Mouse (Mus musculus): ENCODE results near the gene Gm28372. TPM values are rescaled to one million over a fixed set of nuclear protein-coding genes. Genes with fewer than 3 reads are reported as not detected.

The Gm28372 gene
- total and polyA plus RNA-seq, 3 experiments: 0.23 TPM; not detected in 2

- H3K9ac ChIP-seq (ENCODE audit: insufficient read depth, low read depth): no peak overlapping the region
- H3K9me3 ChIP-seq (replicated peaks; ENCODE audit: low read length): no peaks in the 10 kb centered on the region
- peaks cover 56 to 81% of the 10 kb centered on the region in 2 experiments for H3K36me3 ChIP-seq (replicated peaks in 1 of 2; ENCODE audit: control insufficient read depth in 1 of 2, insufficient read depth in 1 of 2, low read length in 1 of 2)
- dilution Hi-C loops (cut with MboI; ENCODE audit: extremely low pct_ligation_motif_present, extremely low pct_unique_long_range_greater_than_20kb, low sequenced_read_pairs) (no loop called here), in situ Hi-C loops (cut with MboI; ENCODE audit: low pct_ligation_motif_present, low pct_unique_long_range_greater_than_20kb, low sequenced_read_pairs) (no loop called here)
- TF ChIP-seq ZKSCAN1 (IDR thresholded peaks at IDR 0.05; ENCODE audit: borderline replicate concordance, low read depth, low read length): peak; percentile 35; the same call in 1 of the 2 replicates
- no peak for TF ChIP-seq EP300 (IDR thresholded peaks at IDR 0.05; ENCODE audit: low read length)
- H3K79me2 ChIP-seq (replicated peaks; ENCODE audit: control insufficient read depth, extremely low read depth, insufficient read depth, poor library complexity, severe bottlenecking): peaks cover 42% of the 10 kb centered on the region
- peaks cover 0 to 25% of the 10 kb centered on the region in 2 experiments; a peak in 3 of 4 replicates for H3K4me1 ChIP-seq (ENCODE audit: control insufficient read depth in 1 of 2, insufficient read depth in 2 of 2)
- no peaks in the 10 kb centered on the region for H3K27me3 ChIP-seq (replicated peaks)
- H3K27ac ChIP-seq (ENCODE audit: insufficient read depth, low read depth): no peak overlapping the region
- no peak for DNase-seq (ENCODE audit: extremely low read depth)
- no peak overlapping the region for H3K4me2 ChIP-seq (ENCODE audit: insufficient read depth, low read depth, poor library complexity, severe bottlenecking)
- no peak overlapping the region for H3K4me3 ChIP-seq (replicated peaks in 1 of 3; ENCODE audit: low read depth in 2 of 3, low read length in 2 of 3, poor library complexity in 1 of 3)
Observed at GRCm38 (mm10) chr2:130436769-130437168, 31.7 kb downstream of the Gm28372 start.

GRCm38 (mm10) chr2:130438861-130439260, 33.8 kb downstream of the Gm28372 start:
- no peak overlapping the region for H3K9ac ChIP-seq (ENCODE audit: insufficient read depth, low read depth)
- H3K9me3 ChIP-seq (replicated peaks; ENCODE audit: low read length): no peaks in the 10 kb centered on the region
- H3K4me3 ChIP-seq (replicated peaks in 1 of 3; ENCODE audit: low read depth in 2 of 3, low read length in 2 of 3, poor library complexity in 1 of 3): no peak overlapping the region
- H3K27ac ChIP-seq (ENCODE audit: insufficient read depth, low read depth): no peak overlapping the region
- H3K79me2 ChIP-seq (replicated peaks; ENCODE audit: control insufficient read depth, extremely low read depth, insufficient read depth, poor library complexity, severe bottlenecking): peaks cover 25% of the 10 kb centered on the region
- no peaks in the 10 kb centered on the region for H3K27me3 ChIP-seq (replicated peaks)
- H3K36me3 ChIP-seq (replicated peaks in 1 of 2; ENCODE audit: control insufficient read depth in 1 of 2, insufficient read depth in 1 of 2, low read length in 1 of 2): peaks cover 67 to 84% of the 10 kb centered on the region in 2 experiments
- TF ChIP-seq POLR2A (IDR thresholded peaks at IDR 0.05; ENCODE audit: low read depth, low read length): no peak
- TF ChIP-seq KAT2A (IDR thresholded peaks at IDR 0.05; ENCODE audit: insufficient replicate concordance, low read length): no peak
- TF ChIP-seq ZNF384 (IDR thresholded peaks at IDR 0.05; ENCODE audit: low read depth, low read length): no peak
- no peak for TF ChIP-seq ZMIZ1 (IDR thresholded peaks at IDR 0.05; ENCODE audit: low read depth, low read length)
- TF ChIP-seq HCFC1 (IDR thresholded peaks at IDR 0.05; ENCODE audit: low read depth, low read length): no peak
- H3K4me2 ChIP-seq (ENCODE audit: insufficient read depth, low read depth, poor library complexity, severe bottlenecking): no peak overlapping the region
- dilution Hi-C loops (cut with MboI; ENCODE audit: extremely low pct_ligation_motif_present, extremely low pct_unique_long_range_greater_than_20kb, low sequenced_read_pairs) (no loop called here), in situ Hi-C loops (cut with MboI; ENCODE audit: low pct_ligation_motif_present, low pct_unique_long_range_greater_than_20kb, low sequenced_read_pairs) (no loop called here)
- DNase-seq (ENCODE audit: extremely low read depth): no peak
- H3K4me1 ChIP-seq (ENCODE audit: control insufficient read depth in 1 of 2, insufficient read depth in 2 of 2): peaks cover 0 to 9% of the 10 kb centered on the region in 2 experiments; a peak in 1 of 4 replicates

- Histone ChIP-seq H3K4me3 (replicated peaks in 1 of 3; ENCODE audit: low read depth in 2 of 3, low read length in 2 of 3, poor library complexity in 1 of 3) (no peak overlapping the region), H3K27ac (ENCODE audit: insufficient read depth, low read depth) (no peak overlapping the region), H3K36me3 (replicated peaks in 1 of 2; ENCODE audit: control insufficient read depth in 1 of 2, insufficient read depth in 1 of 2, low read length in 1 of 2) (peaks cover 72 to 87% of the 10 kb centered on the region in 2 experiments), H3K4me1 (ENCODE audit: control insufficient read depth in 1 of 2, insufficient read depth in 2 of 2) (peaks cover 0 to 3% of the 10 kb centered on the region in 2 experiments; a peak in 1 of 4 replicates), H3K27me3 (replicated peaks) (no peaks in the 10 kb centered on the region), H3K9me3 (replicated peaks; ENCODE audit: low read length) (no peaks in the 10 kb centered on the region), H3K79me2 (replicated peaks; ENCODE audit: control insufficient read depth, extremely low read depth, insufficient read depth, poor library complexity, severe bottlenecking) (peaks cover 17% of the 10 kb centered on the region), H3K9ac (ENCODE audit: insufficient read depth, low read depth) (no peak overlapping the region), H3K4me2 (ENCODE audit: insufficient read depth, low read depth, poor library complexity, severe bottlenecking) (no peak overlapping the region)
- DNase-seq (ENCODE audit: extremely low read depth): no peak
- in situ Hi-C loops (cut with MboI; ENCODE audit: low pct_ligation_motif_present, low pct_unique_long_range_greater_than_20kb, low sequenced_read_pairs): loop anchor here (10.0 kb wide), 1 partner anchor 115 kb away; no protein-coding TSS in a partner anchor
- no peak for TF ChIP-seq NELFE (IDR thresholded peaks at IDR 0.05; ENCODE audit: low read depth, low read length)
- no peak for TF ChIP-seq CHD1 (IDR thresholded peaks at IDR 0.05; ENCODE audit: low read depth, low read length)
- no peak for TF ChIP-seq ZNF384 (IDR thresholded peaks at IDR 0.05; ENCODE audit: low read depth, low read length)
- TF ChIP-seq ZMIZ1 (IDR thresholded peaks at IDR 0.05; ENCODE audit: low read depth, low read length): no peak
- no peak for TF ChIP-seq KAT2A (IDR thresholded peaks at IDR 0.05; ENCODE audit: insufficient replicate concordance, low read length)
- TF ChIP-seq E2F4 (IDR thresholded peaks at IDR 0.05; ENCODE audit: insufficient replicate concordance, low read depth, low read length): no peak
- no peak for TF ChIP-seq NRF1 (IDR thresholded peaks at IDR 0.05; ENCODE audit: low read depth, low read length)
- no peak for TF ChIP-seq ETS1 (conservative IDR thresholded peaks at IDR 0.05; ENCODE audit: low read depth, low read length)
- TF ChIP-seq MEF2A (IDR thresholded peaks at IDR 0.05; ENCODE audit: borderline replicate concordance, low read depth, low read length): no peak
- no peak for TF ChIP-seq EP300 (IDR thresholded peaks at IDR 0.05; ENCODE audit: low read length)
- TF ChIP-seq MAFK (IDR thresholded peaks at IDR 0.05; ENCODE audit: insufficient replicate concordance, low read length): no peak
- no peak for TF ChIP-seq POLR2AphosphoS2 (IDR thresholded peaks at IDR 0.05; ENCODE audit: low read depth, low read length)
- TF ChIP-seq MYC (IDR thresholded peaks at IDR 0.05; ENCODE audit: low read depth, low read length): no peak
- no peak for TF ChIP-seq GABPA (IDR thresholded peaks at IDR 0.05; ENCODE audit: insufficient replicate concordance, low read depth, low read length)
- TF ChIP-seq SIN3A (IDR thresholded peaks at IDR 0.05; ENCODE audit: low read length): no peak
- dilution Hi-C loops (cut with MboI; ENCODE audit: extremely low pct_ligation_motif_present, extremely low pct_unique_long_range_greater_than_20kb, low sequenced_read_pairs): no loop called here
Observed at GRCm38 (mm10) chr2:130439840-130440480, 34.9 kb downstream of the Gm28372 start.

All from CH12.LX (cell line).